Mouse (Mus musculus): ENCODE results near the gene Efnb2. TPM values are rescaled to one million over a fixed set of nuclear protein-coding genes. Genes with fewer than 3 reads are reported as not detected.
A peak's percentile ranks its signal among the peaks of the same experiment; 100 is the strongest.

The Efnb2 gene
- polyA plus RNA-seq, 1 experiment from 2014 or later: 23.2 TPM

- no peak overlapping the region for H3K27ac ChIP-seq (ENCODE audit: low read length)
- no peak overlapping the region for H3K4me2 ChIP-seq (replicated peaks; ENCODE audit: low read depth, low read length)
Measured at GRCm38 (mm10) chr8:8647319-8647718, 13.7 kb downstream of the Efnb2 start.

GRCm38 (mm10) chr8:8644160-8644915 lies 16.7 kb downstream of the Efnb2 start:
- no peak overlapping the region for H3K4me3 ChIP-seq (ENCODE audit: low read length)
- peaks cover 2% of the 10 kb centered on the region; the same call in 1 of the 2 replicates for H3K36me3 ChIP-seq (ENCODE audit: insufficient read depth, low read length)
- ATAC-seq (ENCODE audit: low FRiP score, low TSS enrichment): no peak
- H3K4me2 ChIP-seq (replicated peaks; ENCODE audit: low read depth, low read length): no peak overlapping the region
- H3K4me1 ChIP-seq (ENCODE audit: insufficient read depth, low read length): peaks cover 15% of the 10 kb centered on the region
- H3K27me3 ChIP-seq (ENCODE audit: insufficient read depth, low read length): no peaks in the 10 kb centered on the region
- no peak overlapping the region for H3K9ac ChIP-seq (replicated peaks; ENCODE audit: low read length)
- H3K27ac ChIP-seq (ENCODE audit: low read length): no peak overlapping the region
- no peaks in the 10 kb centered on the region for H3K9me3 ChIP-seq (ENCODE audit: low read length)
- WGBS: 68% methylated on average over 11 of the region's 11 CpGs

More at GRCm38 (mm10) chr8:8647319-8647718, 13.7 kb downstream of the Efnb2 start:
- H3K9ac ChIP-seq (replicated peaks; ENCODE audit: low read length): no peak overlapping the region
- no peak overlapping the region for H3K4me3 ChIP-seq (ENCODE audit: low read length)
- peaks cover 2% of the 10 kb centered on the region; the same call in 1 of the 2 replicates for H3K36me3 ChIP-seq (ENCODE audit: insufficient read depth, low read length)
- peaks cover 20% of the 10 kb centered on the region for H3K4me1 ChIP-seq (ENCODE audit: insufficient read depth, low read length)
- H3K27me3 ChIP-seq (ENCODE audit: insufficient read depth, low read length): no peaks in the 10 kb centered on the region
- no peaks in the 10 kb centered on the region for H3K9me3 ChIP-seq (ENCODE audit: low read length)
- ATAC-seq (ENCODE audit: low FRiP score, low TSS enrichment): no peak
- 58% methylated on average over 3 of the region's 3 CpGs for WGBS

DNA sequence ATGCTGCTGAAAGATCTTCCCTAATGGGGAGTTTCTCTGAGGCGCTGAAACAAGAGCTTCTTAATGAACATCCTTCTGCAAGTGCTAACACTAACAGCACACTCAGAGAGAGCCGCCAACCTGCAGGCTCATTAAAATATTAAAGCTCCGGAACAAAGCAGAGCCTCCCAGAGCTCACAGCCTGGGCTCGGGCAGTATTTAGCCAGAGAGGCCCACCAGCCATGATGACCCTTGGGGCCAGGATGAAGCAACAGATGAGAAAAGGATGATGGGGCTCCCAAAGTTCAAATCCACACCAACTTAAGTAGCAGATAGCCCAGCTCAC lies 20.8 kb downstream of the Efnb2 start:
- H3K9ac ChIP-seq (replicated peaks; ENCODE audit: low read length): no peak overlapping the region
- H3K36me3 ChIP-seq (ENCODE audit: insufficient read depth, low read length): no peaks in the 10 kb centered on the region; the same call in none of the 2 replicates
- H3K27me3 ChIP-seq (ENCODE audit: insufficient read depth, low read length): no peaks in the 10 kb centered on the region
- no peaks in the 10 kb centered on the region for H3K9me3 ChIP-seq (ENCODE audit: low read length)
- 0 out of 2 replicates have a peak, but pooled peaks have one; percentile 40 for ATAC-seq (ENCODE audit: low FRiP score, low TSS enrichment)
- peak overlapping the region; percentile 60; the same call in 1 of the 2 replicates for H3K27ac ChIP-seq (ENCODE audit: low read length)
- 14% methylated on average over 4 of the region's 4 CpGs for WGBS
- peaks cover 16% of the 10 kb centered on the region for H3K4me1 ChIP-seq (ENCODE audit: insufficient read depth, low read length)
- no peak overlapping the region for H3K4me2 ChIP-seq (replicated peaks; ENCODE audit: low read depth, low read length)
- no peak overlapping the region for H3K4me3 ChIP-seq (ENCODE audit: low read length)

DNA sequence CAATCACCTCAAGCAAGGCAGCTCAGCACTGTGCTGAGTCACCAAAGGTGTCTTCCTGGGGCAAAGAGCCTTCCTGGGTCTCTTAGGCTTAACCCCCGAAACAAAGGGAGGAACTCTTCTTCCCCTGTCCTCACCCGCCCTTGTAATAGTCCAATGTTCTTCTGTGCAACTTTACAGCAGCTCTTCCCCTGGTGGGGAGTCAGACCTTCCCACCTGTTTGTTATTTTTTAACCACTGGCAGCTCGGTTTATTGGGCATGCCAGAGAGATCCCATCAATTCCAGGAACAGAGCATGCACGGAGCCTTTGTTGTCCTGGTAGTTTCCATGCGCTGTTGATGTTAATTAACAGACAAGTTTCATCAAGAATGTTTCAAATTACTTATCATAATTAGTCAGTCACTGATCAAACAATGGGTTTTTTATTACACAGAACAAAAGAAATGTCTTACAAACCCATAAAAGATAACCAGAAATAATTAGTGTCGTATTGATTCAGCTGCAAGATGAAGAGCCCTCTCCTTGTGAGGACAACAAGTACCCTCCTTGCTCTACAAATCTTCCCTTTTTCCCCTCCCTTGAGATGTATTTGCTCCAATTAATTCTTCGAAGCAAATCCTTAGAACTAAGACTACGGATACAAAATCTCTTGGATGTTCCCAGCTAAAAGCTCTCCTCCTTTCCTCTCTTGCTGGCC lies 21.3 kb downstream of the Efnb2 start:
- 24% methylated on average over 8 of the region's 8 CpGs for WGBS
- Histone ChIP-seq H3K9me3 (ENCODE audit: low read length) (no peaks in the 10 kb centered on the region), H3K36me3 (ENCODE audit: insufficient read depth, low read length) (no peaks in the 10 kb centered on the region; the same call in none of the 2 replicates), H3K4me3 (ENCODE audit: low read length) (no peak overlapping the region), H3K9ac (replicated peaks; ENCODE audit: low read length) (no peak overlapping the region), H3K27ac (ENCODE audit: low read length) (peak overlapping the region; percentile 60; the same call in 1 of the 2 replicates), H3K4me1 (ENCODE audit: insufficient read depth, low read length) (peaks cover 15% of the 10 kb centered on the region), H3K27me3 (ENCODE audit: insufficient read depth, low read length) (no peaks in the 10 kb centered on the region), H3K4me2 (replicated peaks; ENCODE audit: low read depth, low read length) (no peak overlapping the region)
- peak; percentile 62; the same call in 1 of the 2 replicates for ATAC-seq (ENCODE audit: low FRiP score, low TSS enrichment)

DNA sequence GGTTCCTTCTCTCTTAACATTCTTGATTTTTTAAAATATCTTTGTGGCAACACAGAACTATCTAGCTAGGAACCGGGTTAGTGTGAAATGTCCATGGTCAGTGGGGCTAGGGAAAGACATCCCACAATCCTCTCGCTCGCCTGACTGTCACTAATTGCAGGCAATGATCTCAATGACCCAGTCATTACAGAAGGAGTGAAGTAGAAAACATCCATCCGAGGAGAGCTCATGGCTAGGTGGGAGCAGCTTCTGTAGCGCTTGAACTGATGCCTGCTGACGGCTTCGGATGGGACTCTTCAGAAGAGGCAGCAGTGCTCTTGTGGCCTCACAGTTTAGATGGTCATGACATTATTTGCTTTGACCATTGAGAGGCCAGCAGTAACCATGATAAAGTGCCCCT lies 29.6 kb downstream of the Efnb2 start:
- Histone ChIP-seq H3K27ac (ENCODE audit: low read length) (no peak overlapping the region), H3K4me3 (ENCODE audit: low read length) (no peak overlapping the region), H3K27me3 (ENCODE audit: insufficient read depth, low read length) (no peaks in the 10 kb centered on the region), H3K9ac (replicated peaks; ENCODE audit: low read length) (no peak overlapping the region), H3K4me2 (replicated peaks; ENCODE audit: low read depth, low read length) (no peak overlapping the region), H3K36me3 (ENCODE audit: insufficient read depth, low read length) (peaks cover 6% of the 10 kb centered on the region), H3K9me3 (ENCODE audit: low read length) (no peaks in the 10 kb centered on the region), H3K4me1 (ENCODE audit: insufficient read depth, low read length) (peaks cover 6% of the 10 kb centered on the region; the same call in 1 of the 2 replicates)
- WGBS: 53% methylated on average over 7 of the region's 7 CpGs
- ATAC-seq (ENCODE audit: low FRiP score, low TSS enrichment): no peak

GRCm38 (mm10) chr8:8624017-8624416 lies 37.0 kb downstream of the Efnb2 start:
- Histone ChIP-seq H3K4me3 (ENCODE audit: low read length) (no peak overlapping the region), H3K27me3 (ENCODE audit: insufficient read depth, low read length) (no peaks in the 10 kb centered on the region), H3K9me3 (ENCODE audit: low read length) (no peaks in the 10 kb centered on the region), H3K4me2 (replicated peaks; ENCODE audit: low read depth, low read length) (no peak overlapping the region), H3K4me1 (ENCODE audit: insufficient read depth, low read length) (peaks cover 6% of the 10 kb centered on the region; the same call in 1 of the 2 replicates), H3K27ac (ENCODE audit: low read length) (no peak overlapping the region), H3K9ac (replicated peaks; ENCODE audit: low read length) (no peak overlapping the region), H3K36me3 (ENCODE audit: insufficient read depth, low read length) (peaks cover 42% of the 10 kb centered on the region; the same call in 1 of the 2 replicates)
- 50% methylated on average over 7 of the region's 7 CpGs for WGBS
- no peak for ATAC-seq (ENCODE audit: low FRiP score, low TSS enrichment)

GRCm38 (mm10) chr8:8623486-8623885 lies 37.6 kb downstream of the Efnb2 start:
- H3K4me2 ChIP-seq (replicated peaks; ENCODE audit: low read depth, low read length): no peak overlapping the region
- no peak for ATAC-seq (ENCODE audit: low FRiP score, low TSS enrichment)
- no peak overlapping the region for H3K27ac ChIP-seq (ENCODE audit: low read length)
- no peak overlapping the region for H3K9ac ChIP-seq (replicated peaks; ENCODE audit: low read length)
- H3K36me3 ChIP-seq (ENCODE audit: insufficient read depth, low read length): peaks cover 45% of the 10 kb centered on the region; the same call in 1 of the 2 replicates
- H3K9me3 ChIP-seq (ENCODE audit: low read length): no peaks in the 10 kb centered on the region
- H3K4me3 ChIP-seq (ENCODE audit: low read length): no peak overlapping the region
- no peaks in the 10 kb centered on the region for H3K27me3 ChIP-seq (ENCODE audit: insufficient read depth, low read length)
- peaks cover 6% of the 10 kb centered on the region; the same call in 1 of the 2 replicates for H3K4me1 ChIP-seq (ENCODE audit: insufficient read depth, low read length)
- WGBS: 57% methylated on average over 8 of the region's 8 CpGs

DNA sequence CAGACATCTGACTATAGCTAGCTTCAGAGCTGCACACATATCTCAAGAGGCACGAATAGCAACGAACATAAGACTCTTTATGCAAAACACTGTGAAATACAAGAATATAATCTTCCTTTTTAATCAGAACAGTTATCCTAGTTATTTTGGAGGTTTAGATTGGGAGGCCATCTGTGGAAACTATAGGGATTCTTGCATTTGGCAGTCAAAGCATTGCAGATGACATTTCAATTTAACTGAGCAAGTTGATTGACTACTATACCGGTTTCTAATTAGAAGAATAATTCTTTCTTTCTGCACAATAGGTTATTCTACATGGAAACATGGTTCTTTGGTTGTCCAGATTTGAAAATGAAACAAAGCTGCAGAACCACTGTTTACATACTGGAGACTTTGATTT lies 38.6 kb downstream of the Efnb2 start:
- Histone ChIP-seq H3K4me3 (ENCODE audit: low read length) (no peak overlapping the region), H3K4me2 (replicated peaks; ENCODE audit: low read depth, low read length) (no peak overlapping the region), H3K9me3 (ENCODE audit: low read length) (no peaks in the 10 kb centered on the region), H3K9ac (replicated peaks; ENCODE audit: low read length) (no peak overlapping the region), H3K36me3 (ENCODE audit: insufficient read depth, low read length) (peaks cover 41% of the 10 kb centered on the region; the same call in 1 of the 2 replicates), H3K27ac (ENCODE audit: low read length) (no peak overlapping the region), H3K27me3 (ENCODE audit: insufficient read depth, low read length) (no peaks in the 10 kb centered on the region), H3K4me1 (ENCODE audit: insufficient read depth, low read length) (peaks cover 6% of the 10 kb centered on the region; the same call in 1 of the 2 replicates)
- ATAC-seq (ENCODE audit: low FRiP score, low TSS enrichment): no peak
- 89% methylated on average over 3 of the region's 3 CpGs for WGBS

- peaks cover 41% of the 10 kb centered on the region; the same call in 1 of the 2 replicates for H3K36me3 ChIP-seq (ENCODE audit: insufficient read depth, low read length)
- WGBS: 93% methylated on average over 12 of the region's 12 CpGs
Measured at GRCm38 (mm10) chr8:8622031-8622430, 39.0 kb downstream of the Efnb2 start.

More at GRCm38 (mm10) chr8:8622031-8622430, 39.0 kb downstream of the Efnb2 start:
- Histone ChIP-seq H3K9me3 (ENCODE audit: low read length) (no peaks in the 10 kb centered on the region), H3K4me3 (ENCODE audit: low read length) (no peak overlapping the region), H3K9ac (replicated peaks; ENCODE audit: low read length) (no peak overlapping the region), H3K27me3 (ENCODE audit: insufficient read depth, low read length) (no peaks in the 10 kb centered on the region), H3K27ac (ENCODE audit: low read length) (no peak overlapping the region), H3K4me1 (ENCODE audit: insufficient read depth, low read length) (peaks cover 6% of the 10 kb centered on the region; the same call in 1 of the 2 replicates), H3K4me2 (replicated peaks; ENCODE audit: low read depth, low read length) (no peak overlapping the region)
- ATAC-seq (ENCODE audit: low FRiP score, low TSS enrichment): no peak
